Mouse (Mus musculus) frontal cortex, adult 2 months (tissue): ENCODE results near the gene Gadd45b. TPM values are rescaled to one million over a fixed set of nuclear protein-coding genes. Genes with fewer than 3 reads are reported as not detected.

ENCODE experiments used
- DNase-seq, 2 experiments: peaks; one replicate each; pipeline ENCODE4 v3.0.0; 2022; ENCODE audit warnings: low spot score in 1 of 2; ENCODE audit errors: extremely low spot score in 1 of 2
- polyA plus RNA-seq: library from polyadenylated mRNA; depleted of rRNA; stranded (reverse); fragments of >200 nt; gene quantifications from 2 replicates; pipeline ENCODE4 v1.2.3, GENCODE M21; 2012; rRNA removed

The Gadd45b gene
- 20.7 and 26.0 TPM in 2 replicates for polyA plus RNA-seq

DNA sequence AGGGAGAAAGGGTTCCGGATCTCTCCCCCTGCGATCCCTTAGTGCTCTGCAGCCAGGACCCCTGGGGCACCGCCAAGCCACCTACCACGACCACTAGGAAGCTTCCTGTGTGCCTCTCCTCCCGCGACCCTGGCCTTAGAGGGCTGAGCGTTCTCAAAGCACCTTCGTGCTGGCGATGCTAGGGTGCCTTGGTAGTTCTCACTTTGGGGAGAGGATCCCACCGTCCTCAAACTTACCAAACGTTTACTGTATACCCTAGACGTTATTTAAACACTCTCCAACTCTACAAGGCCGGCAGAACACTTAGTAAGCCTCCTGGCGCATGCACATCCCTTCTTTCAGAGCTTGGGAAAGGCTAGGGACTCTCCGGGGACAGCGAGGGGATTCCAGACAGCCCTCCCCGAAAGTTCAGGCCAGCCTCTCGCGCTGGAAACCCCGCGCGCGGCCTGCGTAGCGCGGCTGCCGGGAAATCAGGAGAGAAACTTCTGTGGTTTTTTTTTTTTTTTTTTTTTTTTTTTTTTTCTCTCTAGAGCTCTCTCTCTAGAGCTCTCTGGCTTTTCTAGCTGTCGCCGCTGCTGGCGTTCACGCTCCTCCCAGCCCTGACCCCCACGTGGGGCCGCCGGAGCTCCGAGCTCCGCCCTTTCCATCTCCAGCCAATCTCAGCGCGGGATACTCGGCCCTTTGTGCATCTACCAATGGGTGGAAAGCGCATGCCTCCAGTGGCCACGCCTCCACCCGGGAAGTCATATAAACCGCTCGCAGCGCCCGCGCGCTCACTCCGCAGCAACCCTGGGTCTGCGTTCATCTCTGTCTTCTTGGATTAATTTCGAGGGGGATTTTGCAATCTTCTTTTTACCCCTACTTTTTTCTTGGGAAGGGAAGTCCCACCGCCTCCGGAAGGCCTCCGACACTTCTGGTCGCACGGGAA is at the start of gene Gadd45b:
Gene Gadd45b (plus strand): TSS at position 775 of the 928 bp plus-strand sequence.
- peak; percentile 97 to 99 for DNase-seq

DNA sequence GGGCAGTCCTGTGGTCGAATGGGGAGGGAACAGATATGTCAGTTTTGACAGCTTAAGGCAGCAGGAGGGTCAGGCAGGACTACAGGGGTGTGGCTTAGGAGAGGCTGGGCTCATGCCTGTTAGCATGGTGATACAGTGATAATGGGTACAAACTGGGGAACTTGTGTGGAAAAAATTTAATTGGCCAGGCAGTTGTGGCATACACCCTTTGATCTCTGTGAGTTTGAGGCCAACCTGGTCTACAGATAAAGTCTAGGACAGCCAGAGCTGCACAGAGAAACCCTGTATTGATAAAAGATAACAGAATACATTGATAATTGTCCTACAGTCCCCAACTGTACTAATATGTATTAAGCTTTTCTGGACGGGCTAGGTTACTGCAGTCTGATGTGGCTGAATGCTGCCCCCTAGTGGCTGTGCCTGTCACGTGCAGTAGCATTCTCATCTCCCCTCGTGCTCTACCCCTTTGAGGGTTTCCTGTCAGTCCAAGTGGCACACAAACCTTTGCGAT is 49.7 kb upstream of the Gadd45b start:
- peak in 1 of 2 experiments; percentile 75 for DNase-seq

DNA sequence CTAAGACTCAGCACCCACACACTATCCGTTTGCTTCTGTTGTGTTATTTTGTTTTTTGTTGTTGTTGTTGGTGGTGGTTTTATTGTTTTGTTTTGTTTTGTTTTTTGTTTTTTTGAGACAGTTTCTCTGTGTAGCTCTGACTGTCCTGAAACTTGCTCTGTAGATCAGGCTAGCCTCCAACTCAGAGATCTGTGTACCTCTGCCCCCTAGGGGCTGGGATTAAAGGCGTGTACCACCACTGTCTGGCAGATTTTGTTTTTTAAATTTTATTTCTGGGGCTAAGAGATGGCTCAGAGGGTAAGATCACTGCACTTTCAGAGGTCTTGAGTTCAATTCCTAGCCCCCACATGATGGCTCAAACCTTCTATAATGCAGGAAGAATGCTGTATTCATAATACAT is 49.0 kb upstream of the Gadd45b start:
- no peak for DNase-seq

DNA sequence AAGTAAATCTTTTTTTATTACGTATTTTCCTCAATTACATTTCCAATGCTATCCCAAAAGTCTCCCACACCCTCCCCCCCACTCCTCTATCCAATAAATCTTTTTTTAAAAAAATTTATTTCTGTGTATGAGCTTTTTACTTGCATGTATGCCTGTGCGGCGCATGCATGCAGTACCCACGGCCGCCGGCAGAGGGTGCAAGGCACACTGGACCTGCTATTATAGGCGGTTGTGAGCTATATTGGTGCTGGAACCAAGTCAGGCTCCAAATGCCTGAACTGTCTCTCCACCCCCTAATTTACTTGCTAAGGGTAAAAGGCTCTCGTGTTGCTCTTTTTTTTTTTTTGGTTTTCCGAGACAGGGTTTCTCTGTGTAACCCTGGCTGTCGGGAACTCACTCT is 48.6 kb upstream of the Gadd45b start:
- peak in 1 of 2 experiments; percentile 75 for DNase-seq

DNA sequence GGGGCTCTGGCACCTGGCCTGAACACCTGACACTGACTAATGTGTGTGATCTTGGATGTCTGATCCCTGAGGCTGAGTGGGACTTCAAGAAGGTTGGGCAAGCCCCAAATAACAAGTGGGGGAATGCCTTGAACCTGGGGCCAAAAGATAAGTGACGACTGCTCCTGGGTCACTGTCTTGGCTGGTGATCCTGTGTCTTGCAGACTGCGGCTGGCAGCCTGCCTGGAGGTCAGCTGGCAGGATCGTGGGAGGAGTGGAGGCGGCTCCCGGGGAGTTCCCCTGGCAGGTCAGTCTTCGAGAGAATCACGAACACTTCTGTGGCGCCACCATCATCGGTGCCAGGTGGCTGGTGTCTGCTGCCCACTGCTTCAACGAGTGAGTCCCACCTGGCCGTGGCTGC is 42.7 kb upstream of the Gadd45b start:
- DNase-seq = no peak

DNA sequence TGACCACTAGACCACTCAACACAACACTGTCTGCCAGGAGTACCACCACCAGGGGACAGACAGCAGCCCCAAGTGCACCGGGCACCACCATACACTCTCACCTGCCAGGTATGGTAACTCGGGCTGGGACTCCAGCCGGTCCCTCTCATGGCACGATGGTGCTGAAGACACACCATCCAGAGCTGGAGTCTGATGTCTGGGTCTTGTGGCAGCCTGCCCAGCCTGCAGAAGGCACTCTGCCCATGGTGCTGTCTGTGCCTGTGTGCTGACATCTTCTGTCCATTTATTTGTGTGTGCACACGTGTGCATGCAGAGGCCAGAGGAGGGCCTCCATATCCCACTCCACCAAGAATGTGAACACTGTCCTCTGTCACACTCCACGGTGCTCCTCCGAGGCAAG is 34.8 kb upstream of the Gadd45b start:
- DNase-seq = no peak

DNA sequence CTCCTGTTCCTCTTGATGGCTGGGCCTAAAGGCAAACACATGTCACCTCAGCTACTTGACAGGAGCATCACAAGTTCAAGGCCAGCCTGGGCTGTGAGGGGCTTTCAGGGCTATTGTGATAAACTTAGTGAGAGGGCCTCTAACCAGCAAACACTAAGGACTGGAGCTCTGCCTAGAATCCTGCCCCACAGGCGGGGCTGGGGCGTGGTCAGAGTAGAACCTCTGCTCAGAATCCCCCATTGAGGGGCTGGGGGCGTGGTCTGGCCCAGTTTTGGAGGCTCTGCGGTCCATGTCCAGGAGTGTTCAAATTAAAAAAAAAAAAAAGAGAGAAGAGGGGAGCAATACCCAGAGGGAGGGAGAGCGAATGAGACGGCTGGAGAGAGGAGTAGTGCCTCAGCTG is 34.2 kb upstream of the Gadd45b start:
- DNase-seq = no peak

DNA sequence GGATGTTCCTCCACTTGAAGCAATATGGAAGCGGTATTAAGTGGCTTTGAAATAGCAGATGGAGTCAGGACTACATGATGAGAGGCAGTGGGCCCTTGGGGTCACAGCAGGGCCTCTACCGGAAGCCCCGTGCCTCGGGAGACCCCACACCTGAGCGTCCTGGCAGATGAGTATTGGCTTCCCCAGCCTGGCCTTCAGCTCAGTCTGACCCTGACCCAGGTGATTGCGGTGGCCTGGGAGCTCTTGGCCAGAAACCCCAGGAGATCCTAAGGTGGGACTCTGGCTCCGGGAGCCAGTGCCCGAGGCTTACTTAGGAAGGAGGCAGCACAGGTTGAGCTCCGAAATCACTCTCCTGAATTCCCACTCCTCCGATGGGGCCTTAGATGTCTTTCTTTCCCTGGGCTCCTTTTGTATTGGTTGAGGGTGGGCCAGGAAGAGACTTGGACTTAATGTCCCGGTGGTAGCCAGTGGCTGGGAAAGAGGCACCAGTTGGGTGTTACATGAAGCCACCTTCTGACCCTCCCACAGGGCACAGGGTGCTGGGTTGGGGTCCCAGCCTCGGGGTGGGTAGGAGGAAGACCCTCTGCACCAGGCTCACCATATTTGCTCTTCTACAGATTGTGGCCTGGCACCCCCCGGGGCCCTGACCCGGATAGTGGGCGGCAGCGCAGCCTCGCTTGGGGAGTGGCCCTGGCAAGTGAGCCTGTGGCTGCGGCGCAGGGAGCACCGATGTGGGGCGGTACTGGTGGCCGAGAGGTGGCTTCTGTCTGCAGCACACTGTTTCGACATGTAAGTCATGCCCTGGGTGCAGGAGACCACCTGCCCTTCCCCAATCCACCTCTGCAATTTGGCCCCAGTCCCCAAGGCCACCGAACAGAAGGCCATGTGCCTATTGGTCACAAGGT is 33.0 kb upstream of the Gadd45b start:
- DNase-seq = no peak

DNA sequence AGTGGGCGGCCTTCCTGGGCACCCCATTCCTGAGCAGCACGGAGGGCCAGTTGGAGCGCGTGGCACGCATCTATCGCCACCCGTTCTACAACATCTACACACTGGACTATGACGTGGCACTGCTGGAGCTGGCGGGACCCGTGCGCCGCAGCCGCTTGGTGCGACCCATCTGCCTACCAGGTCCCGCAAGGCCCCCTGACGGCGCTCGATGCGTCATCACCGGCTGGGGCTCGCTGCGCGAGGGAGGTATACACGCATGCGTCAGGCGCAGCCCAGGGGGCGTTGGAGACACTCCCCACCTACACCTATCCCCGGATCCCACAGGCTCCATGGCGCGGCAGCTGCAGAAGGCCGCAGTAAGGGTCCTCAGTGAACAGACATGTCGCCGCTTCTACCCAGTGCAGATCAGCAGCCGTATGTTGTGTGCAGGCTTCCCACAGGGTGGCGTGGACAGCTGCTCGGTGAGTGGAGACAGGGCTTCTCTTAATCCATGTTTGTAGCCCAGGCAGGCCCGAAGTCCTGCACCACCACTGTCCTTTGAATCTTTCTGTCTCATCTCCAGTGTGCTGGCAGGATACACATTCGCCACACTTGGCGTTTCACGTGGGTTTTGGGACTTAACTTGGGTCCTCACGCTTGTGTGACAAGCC is 31.9 kb upstream of the Gadd45b start:
- peak in 1 of 2 experiments; percentile 77 for DNase-seq

DNA sequence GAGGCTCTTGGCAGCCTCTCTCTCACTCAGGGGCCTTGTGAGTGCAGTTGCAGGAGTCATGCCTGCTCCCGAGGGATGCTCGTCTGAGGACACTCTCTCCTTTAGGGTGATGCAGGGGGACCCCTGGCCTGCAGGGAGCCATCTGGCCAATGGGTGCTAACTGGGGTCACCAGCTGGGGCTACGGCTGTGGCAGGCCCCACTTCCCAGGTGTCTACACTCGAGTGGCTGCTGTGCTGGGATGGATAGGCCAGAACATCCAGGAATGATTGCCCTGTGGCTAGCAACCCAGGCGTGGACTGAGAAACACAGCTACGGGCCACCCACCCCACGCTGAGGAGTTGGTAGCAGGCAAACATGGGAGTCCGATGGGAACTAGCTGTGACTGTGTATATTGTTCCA is 30.8 kb upstream of the Gadd45b start:
- DNase-seq = no peak

DNA sequence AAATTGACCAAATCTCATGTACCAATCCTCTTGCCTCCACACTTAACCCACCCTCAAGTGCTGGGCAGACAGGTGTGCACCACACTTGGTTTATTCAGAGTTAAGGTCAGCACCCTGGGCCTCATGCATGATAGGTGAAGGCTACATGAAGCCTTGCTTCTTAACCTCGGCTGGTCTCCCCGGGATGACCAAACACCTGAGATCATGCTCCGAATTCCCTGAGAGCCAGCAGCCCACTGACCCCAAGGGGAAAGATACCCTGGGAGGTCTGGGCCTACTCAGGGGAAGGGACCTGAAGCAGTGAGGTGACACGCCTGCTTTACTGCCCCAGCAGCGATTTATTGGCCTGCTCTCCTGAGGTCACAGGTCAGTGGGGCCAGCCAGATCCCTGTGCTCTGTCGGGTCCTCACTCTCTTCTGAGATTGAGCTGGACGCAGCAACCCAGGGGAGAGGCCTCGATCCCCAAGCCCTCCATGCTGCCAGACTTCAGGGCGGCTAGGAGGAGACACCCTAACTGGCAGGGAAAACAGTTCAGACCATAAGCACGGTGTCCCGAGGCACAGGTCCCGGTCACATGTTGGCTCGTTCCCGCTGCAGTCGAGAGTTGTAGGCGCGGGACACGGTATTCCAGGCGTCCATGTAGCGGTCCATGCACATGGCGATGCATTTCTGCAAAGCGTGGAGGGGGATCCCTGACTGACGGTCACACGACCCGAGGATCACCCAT is 30.1 kb upstream of the Gadd45b start:
- DNase-seq = no peak

DNA sequence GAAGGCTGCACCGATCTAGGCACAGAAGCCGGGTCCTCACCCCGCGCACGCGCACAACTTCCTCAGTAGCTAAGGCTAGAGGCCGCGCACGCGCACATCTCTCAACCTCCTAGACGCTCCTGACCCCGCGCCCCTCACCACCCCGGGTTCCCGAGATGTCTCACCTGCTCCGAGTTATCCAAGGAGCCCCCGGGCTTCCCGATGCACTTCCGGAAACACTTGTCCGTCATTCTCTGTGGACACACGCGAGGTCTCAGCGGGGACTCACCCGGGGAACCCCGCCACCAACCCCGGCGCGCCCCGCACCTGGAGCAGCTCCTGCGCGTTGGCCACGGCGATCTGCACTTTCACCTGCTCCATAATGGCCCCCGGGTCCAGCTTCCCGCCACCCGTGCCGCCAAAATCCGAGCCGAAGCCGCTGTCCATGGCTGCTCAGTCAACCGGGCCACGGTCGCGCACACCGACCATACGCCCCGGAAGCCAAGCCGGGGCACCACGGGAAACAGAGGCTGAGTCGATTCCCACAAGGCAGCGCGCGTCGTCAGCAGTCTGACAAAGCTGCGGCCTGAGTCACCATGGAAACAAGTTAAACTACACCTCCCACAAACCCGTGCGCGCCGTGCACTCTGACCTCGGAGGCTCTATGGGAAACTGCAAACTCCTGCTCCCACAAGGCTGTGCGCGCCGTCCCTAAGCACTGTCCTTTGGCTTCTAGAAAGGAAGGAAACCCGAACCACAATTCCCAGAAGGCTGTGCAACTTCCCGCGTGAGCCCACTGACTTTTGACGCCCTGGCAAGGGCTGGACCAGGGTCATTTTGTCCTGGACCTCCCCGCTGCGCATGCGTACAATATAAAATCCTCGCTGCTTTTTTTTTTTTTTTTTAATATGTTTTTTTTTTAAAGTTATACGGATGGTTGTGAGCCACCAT is 29.3 kb upstream of the Gadd45b start, which contains the start of gene Timm13:
Gene Timm13 (minus strand): TSS at position 652 of the 930 bp plus-strand sequence.
- peak; percentile 99 to 100 for DNase-seq

DNA sequence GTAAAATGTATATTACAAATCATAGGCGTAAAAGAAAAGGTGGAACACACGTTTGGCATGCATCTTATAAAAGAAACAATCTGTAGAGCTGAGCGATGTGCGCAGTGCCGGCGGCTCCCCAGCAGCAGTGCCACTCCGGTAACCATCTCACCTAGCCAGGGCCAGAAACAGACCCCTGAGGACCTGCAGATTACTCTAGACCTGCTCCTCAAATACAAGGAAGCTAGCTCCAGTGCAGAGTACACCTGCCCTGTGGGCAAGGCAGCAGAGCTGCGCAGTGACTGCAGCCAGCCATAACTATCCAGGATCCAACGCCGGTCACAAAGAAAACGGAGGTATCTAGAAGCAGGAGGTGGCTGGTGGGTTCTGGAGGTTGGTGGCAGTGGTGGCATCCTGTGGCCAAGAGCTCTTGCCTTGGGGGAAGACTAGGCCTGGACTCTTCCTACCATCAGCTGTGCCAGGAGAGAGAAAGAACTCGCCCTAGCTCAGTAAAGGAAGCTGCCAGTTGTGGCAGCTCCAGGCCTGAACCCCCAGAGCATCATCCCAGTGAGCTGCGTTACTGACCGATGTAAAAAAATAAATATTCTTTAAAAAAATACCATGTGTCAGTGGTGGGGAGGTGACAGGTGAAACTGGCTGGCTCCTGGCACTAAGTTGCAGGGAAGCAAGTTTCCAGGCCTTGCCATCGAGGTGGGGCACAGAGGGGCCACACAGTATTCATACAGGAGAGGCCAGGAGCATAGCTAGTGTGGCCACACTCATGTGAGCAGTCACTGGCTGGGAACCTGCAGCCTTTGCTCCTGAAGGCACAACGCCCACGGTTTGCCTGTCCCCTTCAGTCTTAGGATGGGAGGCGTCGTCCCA is 28.2 kb upstream of the Gadd45b start:
- no peak for DNase-seq

DNA sequence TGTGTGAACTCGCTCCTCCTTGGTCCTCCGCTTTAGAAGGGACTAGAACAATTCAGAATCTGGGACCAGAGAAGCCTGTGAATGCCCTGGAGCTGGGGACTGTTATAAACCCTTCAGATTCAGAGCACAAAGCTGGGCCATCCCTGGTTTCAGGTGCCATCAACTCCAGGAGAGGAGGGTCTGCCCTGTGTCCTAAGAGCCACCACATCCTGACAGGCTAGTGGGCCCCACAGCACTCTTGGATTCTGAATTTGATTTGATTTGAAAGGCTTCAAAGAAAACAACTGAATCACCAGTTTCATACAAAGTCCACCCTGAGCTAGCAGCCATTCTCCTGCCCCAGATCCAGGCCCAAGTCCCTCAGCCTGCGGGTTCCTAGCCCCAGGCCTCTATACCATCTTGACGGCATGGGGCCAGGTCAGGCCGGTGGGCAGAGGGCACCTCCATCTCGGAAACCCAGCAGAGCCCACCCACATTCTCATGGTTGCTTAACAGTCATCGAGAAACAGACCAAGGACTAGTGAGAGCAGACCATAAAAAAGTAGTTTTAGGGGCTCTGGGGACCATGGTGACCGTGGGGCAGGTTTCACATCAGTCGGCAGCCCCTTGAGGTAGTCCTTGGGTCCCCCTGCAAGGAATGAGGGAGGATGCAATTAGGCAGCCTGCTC is 27.5 kb upstream of the Gadd45b start:
- no peak for DNase-seq

DNA sequence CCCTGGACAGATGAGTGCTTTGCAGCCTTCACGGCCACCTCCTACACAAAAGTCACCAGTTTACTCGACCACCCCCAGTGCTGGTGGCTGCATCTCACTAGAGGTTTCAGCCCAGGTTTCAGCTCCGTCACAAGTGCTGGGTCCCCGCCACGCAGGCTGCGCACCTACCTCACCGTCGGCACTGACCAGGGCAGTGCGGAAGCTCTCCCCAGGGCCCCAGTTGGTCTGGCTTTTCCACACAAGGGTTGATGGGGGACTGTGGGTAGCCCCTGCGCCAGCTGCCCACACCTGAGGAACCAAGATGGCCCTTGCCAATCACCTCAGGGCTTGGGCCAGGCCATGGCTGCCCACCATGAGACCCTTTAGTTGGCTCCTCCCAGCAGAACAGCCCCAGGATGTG is 26.6 kb upstream of the Gadd45b start:
- no peak for DNase-seq

DNA sequence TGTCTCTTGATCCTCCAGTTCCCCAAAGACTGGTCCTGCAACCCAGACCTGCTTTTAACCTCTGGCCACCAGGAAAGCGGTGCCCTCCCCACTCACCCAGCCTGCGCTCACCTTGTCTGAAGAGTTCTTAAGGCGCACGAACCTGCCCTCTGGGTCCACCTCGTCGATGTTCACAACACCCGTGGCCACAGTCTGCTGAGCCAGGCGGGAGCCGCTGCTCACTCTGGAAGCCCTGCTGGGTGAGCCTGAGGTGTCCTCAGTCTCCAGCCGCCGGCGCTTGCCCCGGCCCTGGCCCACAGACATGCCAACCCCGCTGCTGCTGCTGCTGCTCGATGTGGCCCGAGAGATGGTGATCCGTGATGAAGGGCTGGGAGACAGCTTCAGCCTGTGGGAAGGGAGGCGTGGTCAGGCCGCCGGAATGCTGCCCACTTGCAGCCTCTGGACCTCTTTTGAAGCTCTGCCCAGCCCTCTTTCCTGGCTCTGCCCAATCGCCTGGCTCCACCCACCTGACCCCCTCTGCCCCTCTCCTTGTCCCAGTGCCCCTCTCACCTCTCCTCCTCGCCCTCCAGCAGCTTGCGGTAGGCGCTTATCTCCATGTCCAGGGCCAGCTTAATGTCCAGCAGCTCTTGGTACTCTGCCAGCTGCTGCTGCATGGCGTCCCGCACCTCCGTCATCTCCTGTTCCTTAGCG is 25.7 kb upstream of the Gadd45b start:
- no peak for DNase-seq

DNA sequence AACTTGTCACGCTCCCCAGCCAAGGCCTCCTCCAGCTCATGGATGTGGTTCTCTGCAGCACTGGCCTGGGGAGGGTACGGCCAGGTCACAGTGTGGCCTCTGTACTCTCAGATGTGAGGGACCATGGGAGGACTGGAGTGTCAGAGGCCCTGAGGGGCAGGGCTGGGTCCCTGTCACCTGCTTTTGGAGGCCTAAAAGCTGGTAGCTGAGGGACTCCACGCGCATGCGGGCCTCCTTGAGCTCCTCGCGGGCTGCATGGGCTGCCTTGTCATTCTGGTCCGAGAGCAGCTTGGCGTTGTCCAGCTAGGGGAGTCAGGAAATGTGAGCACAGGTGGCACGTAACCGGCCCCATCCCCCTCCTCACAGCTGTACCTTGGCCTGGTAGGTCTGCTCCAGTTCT is 25.2 kb upstream of the Gadd45b start:
- DNase-seq = no peak
